Mouse (Mus musculus): ENCODE measurements at regions not wholly inside any gene's neighbourhood (a gene's known extent, or its start where the extent isn't known, plus 50 kb on each side); places are given as distances from the start of the nearest gene placed in this dataset.

DNA sequence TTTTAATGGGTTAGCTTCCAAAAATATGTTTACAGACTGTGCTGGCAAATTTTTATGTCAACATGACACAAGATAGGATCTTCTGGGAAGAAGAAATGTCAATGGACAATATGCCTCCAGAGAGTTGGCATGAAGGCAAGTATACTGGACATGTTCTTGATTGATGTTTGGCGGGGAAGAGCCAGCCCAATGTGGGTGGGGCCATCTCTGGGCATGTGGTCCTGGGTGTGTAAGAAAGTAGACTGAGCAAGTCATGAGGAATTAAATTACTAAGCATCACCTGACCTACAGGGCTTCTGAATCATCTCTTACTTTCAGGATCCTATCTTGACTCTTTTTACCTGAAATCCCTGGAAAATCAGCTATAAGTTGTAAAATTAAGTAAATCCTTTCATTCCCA, 525.0 kb upstream of the Grm7 start:
- DNase-seq = no peak

DNA sequence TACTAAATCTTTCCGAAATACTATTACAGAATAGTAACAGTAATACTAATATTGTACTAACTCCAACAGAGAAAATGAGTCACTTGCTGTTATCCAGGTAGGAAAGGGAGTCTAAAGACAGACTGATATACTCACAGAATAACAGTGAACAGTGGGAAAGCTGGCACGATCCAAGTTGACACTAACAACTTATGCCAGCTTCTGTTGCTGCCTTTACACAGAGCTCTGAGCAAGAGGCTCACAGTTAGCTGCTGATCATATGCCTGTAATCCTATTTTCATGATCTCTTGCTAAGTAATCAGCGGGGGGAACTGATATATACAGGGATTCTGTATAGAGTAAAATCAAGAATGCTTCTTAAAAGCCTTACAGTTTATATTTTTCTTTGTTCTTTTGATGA, 513.1 kb upstream of the Grm7 start:
- peak; percentile 15 to 34 for DNase-seq

DNA sequence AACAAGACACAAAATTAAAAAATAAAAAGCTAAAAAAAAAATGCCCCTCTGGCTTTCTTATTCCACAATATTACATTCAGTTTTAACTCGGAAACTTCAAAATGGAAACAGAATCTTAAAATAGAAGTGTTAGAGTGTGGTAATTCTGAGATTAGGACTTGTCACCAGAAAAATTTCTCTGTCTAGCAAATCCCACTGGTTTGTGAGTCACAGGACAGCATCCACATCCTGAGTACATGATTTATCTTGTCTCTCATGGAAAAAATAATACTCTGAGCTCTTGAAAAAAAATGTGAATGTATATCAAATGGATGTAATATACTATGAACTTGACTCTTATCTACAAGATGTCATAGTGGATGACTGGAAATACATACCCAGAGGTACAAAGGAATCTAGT, 511.8 kb upstream of the Grm7 start:
- DNase-seq = no peak

DNA sequence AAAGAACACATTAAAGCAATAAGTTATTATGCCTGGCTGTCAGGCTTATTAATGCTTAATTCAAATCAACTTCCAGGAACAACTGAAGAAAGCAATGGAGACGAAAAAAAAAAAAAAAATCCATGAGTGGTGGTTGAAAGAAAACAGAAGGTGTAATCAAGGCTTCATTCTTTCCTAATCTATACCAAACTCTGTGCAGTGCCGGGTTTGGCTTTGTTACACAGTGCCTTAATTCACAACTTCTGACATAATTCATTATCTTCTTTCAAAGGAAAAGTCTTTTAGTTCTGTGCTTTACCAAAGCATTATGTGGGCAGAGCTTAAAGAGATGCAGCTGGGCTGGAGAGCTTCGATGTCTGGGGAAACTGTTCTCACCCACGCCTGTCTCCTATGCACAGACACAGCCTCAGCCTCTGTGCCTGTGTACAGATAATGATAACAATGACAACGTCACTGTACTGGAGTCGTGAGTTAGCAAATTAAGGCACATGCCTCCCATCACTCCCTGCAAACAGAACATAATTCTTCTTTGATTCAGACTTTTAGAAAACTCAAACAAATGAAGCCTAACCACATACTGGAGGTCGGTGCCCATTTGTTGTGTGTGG, 508.2 kb upstream of the Grm7 start:
- no peak for DNase-seq

DNA sequence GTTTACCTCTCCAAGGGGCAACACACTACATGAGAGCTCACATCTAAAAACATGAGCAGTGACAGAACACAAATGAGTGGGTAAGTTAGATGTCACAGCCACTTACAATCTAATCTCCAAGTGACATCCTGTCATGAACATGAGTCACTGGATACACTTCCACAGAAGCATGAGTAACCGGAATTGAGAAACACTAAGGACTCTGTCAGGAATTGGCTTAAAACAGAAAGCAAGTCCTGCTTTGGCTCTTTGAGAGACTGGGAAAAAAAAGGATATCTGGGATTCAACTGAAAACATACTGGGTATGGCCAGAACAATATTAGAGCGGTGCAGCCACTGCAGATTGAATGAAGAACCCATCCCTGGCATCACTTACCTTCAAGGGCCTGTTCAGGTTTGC, 506.0 kb upstream of the Grm7 start:
- DNase-seq = no peak

DNA sequence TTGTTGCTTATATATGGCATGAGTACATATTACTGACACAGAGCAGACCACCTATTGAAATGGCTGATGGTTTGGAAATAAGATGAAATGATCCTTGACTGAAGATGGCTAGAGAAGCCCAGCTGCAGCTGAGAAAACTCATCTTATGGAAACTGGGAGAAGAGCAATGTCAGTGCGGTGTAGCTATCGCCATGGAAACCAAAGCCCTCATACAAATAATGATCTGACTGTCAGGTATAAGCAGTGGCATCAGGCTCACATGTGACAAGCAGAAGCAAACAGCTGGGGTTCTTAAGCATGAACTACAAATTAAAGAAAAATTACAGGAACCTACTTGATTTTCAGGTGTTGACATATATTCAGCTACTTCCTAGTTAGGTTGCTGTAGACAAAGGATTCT, 476.8 kb upstream of the Grm7 start:
- DNase-seq = no peak

DNA sequence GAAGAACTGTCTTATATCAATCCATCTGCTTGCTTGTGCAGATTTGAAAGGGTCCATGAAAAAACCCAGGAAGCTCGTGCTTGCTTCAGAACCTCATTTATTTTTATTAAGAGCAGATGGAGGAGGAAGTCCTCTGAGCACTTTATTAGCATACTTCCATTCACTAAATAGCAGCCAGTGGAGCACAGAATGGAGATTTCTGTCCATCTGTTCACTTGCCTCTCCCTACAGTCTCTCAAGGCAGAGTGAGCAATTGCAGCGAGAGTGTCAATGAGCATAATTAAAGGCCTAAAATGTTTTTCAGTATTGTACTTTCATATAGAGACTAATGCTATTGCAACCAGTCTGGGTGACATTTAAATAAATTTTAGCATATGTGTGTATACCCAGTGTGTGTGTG, 439.4 kb upstream of the Grm7 start:
- DNase-seq = peak; percentile 7 to 26

DNA sequence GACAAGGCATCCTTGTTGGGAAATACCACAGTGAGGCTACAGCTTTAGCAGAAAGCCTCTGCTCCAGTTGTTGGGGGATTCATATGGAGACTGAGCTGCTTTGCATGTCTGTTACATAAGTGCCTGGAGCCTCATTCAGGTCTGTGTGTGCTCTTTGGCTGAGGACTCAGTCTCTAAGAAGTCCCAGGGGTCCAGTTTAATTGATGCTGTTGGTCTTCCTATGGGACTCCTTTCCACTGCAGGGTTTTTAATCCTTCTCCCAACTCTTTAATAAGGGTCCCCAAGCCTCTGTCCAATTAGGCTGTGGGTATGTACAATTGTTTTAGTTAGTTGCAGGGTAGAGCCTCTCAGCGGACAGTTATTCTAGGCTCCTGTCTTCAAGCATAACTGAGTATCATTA, 436.6 kb upstream of the Grm7 start:
- DNase-seq = no peak

DNA sequence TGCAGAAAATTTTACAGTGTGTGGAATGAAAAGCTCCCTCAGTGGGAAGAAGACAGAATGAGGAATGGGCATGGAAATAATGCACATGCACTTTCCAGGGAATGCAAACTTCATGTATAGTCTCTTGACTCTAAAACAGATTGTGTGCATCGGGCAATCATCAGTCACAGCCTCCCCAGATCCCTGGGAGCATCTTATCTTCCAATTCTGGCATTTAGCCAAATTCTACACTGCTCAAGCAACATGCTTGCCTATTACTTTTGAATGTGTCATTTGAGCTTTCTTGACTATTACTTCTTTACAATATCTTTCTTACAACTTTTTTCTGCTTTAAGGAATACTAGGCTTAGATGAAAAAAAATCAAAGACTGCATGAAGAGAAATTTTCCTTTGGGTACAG, 397.9 kb upstream of the Grm7 start:
- no peak for DNase-seq

DNA sequence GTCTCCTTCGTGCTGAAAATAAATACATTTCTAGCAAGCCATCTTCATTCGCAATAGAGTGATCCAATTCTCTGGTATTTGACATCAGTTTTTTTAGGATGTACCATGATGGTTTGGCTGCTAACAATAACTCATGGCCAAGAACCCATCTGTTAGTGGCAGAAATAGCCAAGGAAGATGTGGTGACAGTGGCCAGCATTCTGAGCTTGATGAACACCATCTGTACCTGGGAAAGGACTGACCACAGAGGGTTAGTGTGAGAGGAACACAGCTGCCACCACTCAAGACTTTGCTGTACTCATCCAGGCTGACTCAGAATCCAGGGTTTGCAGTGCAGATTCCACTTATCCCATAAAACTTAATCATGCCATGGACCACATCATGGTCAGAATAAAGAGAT, 348.8 kb upstream of the Grm7 start:
- DNase-seq = peak; percentile 5 to 10
